Mouse (Mus musculus) MEL (cell line): ENCODE data around the gene Chst3. TPM values are rescaled to one million over a fixed set of nuclear protein-coding genes. Genes with fewer than 3 reads are reported as not detected.

Experiments used
- DNase-seq: peaks from one replicate; pipeline ENCODE4 v3.0.0; 2011; ENCODE audit warnings: low read depth, low spot score
- H3K27ac ChIP-seq: 2 replicates; pipeline ENCODE4 v1.5.1; 2012; ENCODE audit warnings: low read depth, mild to moderate bottlenecking, control low read depth, low read length, moderate library complexity; ENCODE audit not compliant: control insufficient read depth
- H3K27me3 ChIP-seq, 2 experiments: fragments of 150-350 bp in 1 of 2; sonication (generic) in 1 of 2; 2 replicates each; pipeline ENCODE4 v1.6.1; 2012; ENCODE audit warnings: low read length in 2 of 2, mild to moderate bottlenecking in 2 of 2, improper control_type of control experiment in 1 of 2, moderate library complexity in 1 of 2; ENCODE audit not compliant: insufficient read depth in 2 of 2, control insufficient read depth in 1 of 2
- H3K36me3 ChIP-seq, 2 experiments: 2 replicates each; pipeline ENCODE4 v1.6.1; 2012 to 2014; ENCODE audit warnings: low read length in 2 of 2, improper control_type of control experiment in 1 of 2, inconsistent platforms in 1 of 2, mild to moderate bottlenecking in 1 of 2; ENCODE audit not compliant: insufficient read depth in 2 of 2, control insufficient read depth in 1 of 2
- H3K4me1 ChIP-seq, 2 experiments: fragments of 150-350 bp in 1 of 2; sonication (generic) in 1 of 2; 2 replicates each; pipeline ENCODE4 v1.6.1; 2012; ENCODE audit warnings: low read length in 2 of 2, improper control_type of control experiment in 1 of 2, mild to moderate bottlenecking in 1 of 2; ENCODE audit not compliant: insufficient read depth in 2 of 2, control insufficient read depth in 1 of 2
- H3K4me3 ChIP-seq, 2 experiments: fragments of 150-350 bp in 1 of 2; sonication (generic) in 1 of 2; 2 replicates each; pipeline ENCODE4 v1.5.1; 2012; ENCODE audit warnings: low read depth in 2 of 2, low read length in 2 of 2, mild to moderate bottlenecking in 2 of 2, moderate library complexity in 2 of 2, control low read depth in 1 of 2, improper control_type of control experiment in 1 of 2; ENCODE audit not compliant: control insufficient read depth in 1 of 2, insufficient read depth in 1 of 2
- H3K79me2 ChIP-seq: 2 replicates; pipeline ENCODE4 v1.6.1; 2012; ENCODE audit warnings: mild to moderate bottlenecking, low read length, moderate library complexity; ENCODE audit not compliant: control insufficient read depth, poor library complexity, insufficient read depth
- H3K9ac ChIP-seq: 2 replicates; pipeline ENCODE4 v1.6.1; 2012; ENCODE audit warnings: low read depth, mild to moderate bottlenecking, control low read depth, low read length, moderate library complexity; ENCODE audit not compliant: control insufficient read depth, poor library complexity, severe bottlenecking
- H3K9me3 ChIP-seq: fragments of 150-350 bp; sonication (generic); replicated peaks from 2 replicates; pipeline ENCODE4 v1.6.1; 2012; ENCODE audit warnings: mild to moderate bottlenecking, low read length, improper control_type of control experiment, moderate library complexity; ENCODE audit not compliant: insufficient read depth
- CHD1 ChIP-seq: IDR thresholded peaks from 2 replicates; pipeline ENCODE4 v1.6.1; 2012; ENCODE audit warnings: low read depth, mild to moderate bottlenecking, inconsistent platforms, low read length, improper control_type of control experiment
- CHD2 ChIP-seq: IDR thresholded peaks from 2 replicates; pipeline ENCODE4 v1.6.1; 2011; ENCODE audit warnings: low read length, improper control_type of control experiment
- CTCF ChIP-seq, 3 experiments: IDR thresholded peaks in 2 of 3; conservative IDR thresholded peaks in 1 of 3; 2 replicates each; pipeline ENCODE4 v1.5.1; 2011 to 2012; ENCODE audit warnings: low read length in 3 of 3, low read depth in 2 of 3, mild to moderate bottlenecking in 2 of 3, improper control_type of control experiment in 1 of 3, inconsistent platforms in 1 of 3, mixed read lengths in 1 of 3, moderate library complexity in 1 of 3; ENCODE audit not compliant: control insufficient read depth in 1 of 3, insufficient read depth in 1 of 3, poor library complexity in 1 of 3, severe bottlenecking in 1 of 3
- ELF1 ChIP-seq: IDR thresholded peaks from 2 replicates; pipeline ENCODE4 v1.6.1; 2014; ENCODE audit warnings: low read depth, mild to moderate bottlenecking, inconsistent platforms, low read length, improper control_type of control experiment, moderate library complexity
- EP300 ChIP-seq, 2 experiments: IDR thresholded peaks; 2 replicates each; pipeline ENCODE4 v1.6.1; 2011; ENCODE audit warnings: improper control_type of control experiment in 2 of 2, low read length in 2 of 2, low read depth in 1 of 2, mild to moderate bottlenecking in 1 of 2
- GABPA ChIP-seq: IDR thresholded peaks from 2 replicates; pipeline ENCODE4 v1.6.1; 2012; ENCODE audit warnings: low read depth, mild to moderate bottlenecking, inconsistent platforms, low read length, improper control_type of control experiment, moderate library complexity
- GATA1 ChIP-seq: IDR thresholded peaks from 2 replicates; pipeline ENCODE4 v1.6.1; 2011; ENCODE audit warnings: low read depth, low read length, improper control_type of control experiment
- JUND ChIP-seq: IDR thresholded peaks from 2 replicates; pipeline ENCODE4 v1.6.1; 2011; ENCODE audit warnings: low read depth, mild to moderate bottlenecking, improper control_type of control experiment, low read length
- KAT2A ChIP-seq: conservative IDR thresholded peaks from 2 replicates; pipeline ENCODE4 v1.6.1; 2012; ENCODE audit warnings: low read depth, low read length, improper control_type of control experiment, inconsistent platforms
- MXI1 ChIP-seq: IDR thresholded peaks from 2 replicates; pipeline ENCODE4 v1.6.1; 2011; ENCODE audit warnings: mild to moderate bottlenecking, low read depth, low read length, improper control_type of control experiment
- MYC ChIP-seq: IDR thresholded peaks from 2 replicates; pipeline ENCODE4 v1.6.1; 2011; ENCODE audit warnings: low read depth, mild to moderate bottlenecking, low read length, improper control_type of control experiment, moderate library complexity
- NELFE ChIP-seq: IDR thresholded peaks from 2 replicates; pipeline ENCODE4 v1.6.1; 2011; ENCODE audit warnings: low read depth, low read length, improper control_type of control experiment
- POLR2A ChIP-seq, 2 experiments: IDR thresholded peaks; 2 replicates each; pipeline ENCODE4 v1.6.1; 2011 to 2012; ENCODE audit warnings: low read length in 2 of 2, mild to moderate bottlenecking in 2 of 2, control low read depth in 1 of 2, improper control_type of control experiment in 1 of 2, low read depth in 1 of 2, moderate library complexity in 1 of 2; ENCODE audit not compliant: control insufficient read depth in 1 of 2, insufficient read depth in 1 of 2, poor library complexity in 1 of 2
- POLR2AphosphoS2 ChIP-seq: IDR thresholded peaks from 2 replicates; pipeline ENCODE4 v1.6.1; 2011; ENCODE audit warnings: low read length, improper control_type of control experiment
- POLR2AphosphoS5 ChIP-seq: IDR thresholded peaks from 2 replicates; pipeline ENCODE4 v1.6.1; 2012; ENCODE audit warnings: low read depth, borderline replicate concordance, mild to moderate bottlenecking, inconsistent platforms, low read length, moderate library complexity, mixed read lengths
- RAD21 ChIP-seq: IDR thresholded peaks from 2 replicates; pipeline ENCODE4 v1.6.1; 2011; ENCODE audit warnings: mild to moderate bottlenecking, low read depth, low read length, improper control_type of control experiment
- RCOR1 ChIP-seq: IDR thresholded peaks from 2 replicates; pipeline ENCODE4 v1.6.1; 2012; ENCODE audit warnings: low read depth, mild to moderate bottlenecking, inconsistent platforms, low read length, improper control_type of control experiment
- TCF12 ChIP-seq: IDR thresholded peaks from 2 replicates; pipeline ENCODE4 v1.6.1; 2014; ENCODE audit warnings: low read depth, mild to moderate bottlenecking, inconsistent platforms, low read length, improper control_type of control experiment, moderate library complexity
- USF1 ChIP-seq: IDR thresholded peaks from 2 replicates; pipeline ENCODE4 v1.6.1; 2014; ENCODE audit warnings: low read depth, mild to moderate bottlenecking, inconsistent platforms, low read length, improper control_type of control experiment, moderate library complexity
- ZC3H11A ChIP-seq: IDR thresholded peaks from 2 replicates; pipeline ENCODE4 v1.6.1; 2012; ENCODE audit warnings: low read depth, mild to moderate bottlenecking, inconsistent platforms, low read length, improper control_type of control experiment
- ZKSCAN1 ChIP-seq: IDR thresholded peaks from 2 replicates; pipeline ENCODE4 v1.6.1; 2012; ENCODE audit warnings: low read depth, mild to moderate bottlenecking, inconsistent platforms, low read length, improper control_type of control experiment, moderate library complexity
- ZMIZ1 ChIP-seq: IDR thresholded peaks from 2 replicates; pipeline ENCODE4 v1.6.1; 2012; ENCODE audit warnings: low read depth, mild to moderate bottlenecking, inconsistent platforms, low read length, improper control_type of control experiment, moderate library complexity
- ZNF384 ChIP-seq: IDR thresholded peaks from 2 replicates; pipeline ENCODE4 v1.6.1; 2012; ENCODE audit warnings: low read depth, mild to moderate bottlenecking, inconsistent platforms, low read length, improper control_type of control experiment
- polyA plus RNA-seq, 2 experiments: library from polyadenylated mRNA; stranded (reverse) in 1 of 2; unstranded in 1 of 2; fragments of >175 nt in 1 of 2; fragments of >200 nt in 1 of 2; gene quantifications; 2 replicates each; pipeline versions ENCODE4 v1.2.1 to v1.2.4; 2012; ENCODE audit warnings: low replicate concordance in 2 of 2, low read depth in 1 of 2; ENCODE audit not compliant: insufficient read length in 2 of 2, insufficient read depth in 1 of 2, missing spikeins in 1 of 2
- total RNA-seq: library from RNA; depleted of rRNA; stranded (reverse); fragments of 300-350 nt; gene quantifications from 2 replicates; pipeline ENCODE4 v1.2.3, GENCODE M21; 2012

Gene Chst3
- total and polyA plus RNA-seq, 3 experiments, result 0.08 TPM; not detected in 2

DNA sequence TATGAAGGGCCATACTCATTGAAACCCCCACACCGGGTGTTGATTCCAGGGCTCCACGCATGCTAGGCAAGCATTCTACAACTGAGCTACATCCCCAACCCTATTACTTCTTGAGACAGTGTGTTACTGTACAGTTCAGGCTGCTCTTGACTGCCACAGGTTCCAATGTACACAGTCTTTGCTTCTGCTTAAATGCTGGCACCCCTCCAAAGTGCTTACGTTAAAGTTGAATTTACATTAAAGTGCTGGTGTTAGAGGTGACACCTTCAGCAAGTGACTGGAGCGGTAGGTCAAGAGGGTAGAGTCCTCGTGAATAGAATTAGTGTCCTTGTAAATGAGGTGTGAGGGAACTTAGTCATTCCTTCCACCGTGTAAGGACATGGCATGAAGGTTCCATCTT is 19.7 kb downstream of the Chst3 start:
- no peak overlapping the region for H3K27ac ChIP-seq
- no peak overlapping the region for H3K9ac ChIP-seq
- DNase-seq, result no peak
- peaks cover 1 to 5% of the 10 kb centered on the region in 2 experiments; a peak in 2 of 4 replicates for H3K4me1 ChIP-seq
- H3K27me3 ChIP-seq, result peaks cover 9 to 11% of the 10 kb centered on the region in 2 experiments
- H3K36me3 ChIP-seq, result no peaks in the 10 kb centered on the region
- H3K4me3 ChIP-seq, result no peak overlapping the region
- H3K9me3 ChIP-seq, result no peaks in the 10 kb centered on the region
- no peaks in the 10 kb centered on the region for H3K79me2 ChIP-seq
- no peak for TF ChIP-seq POLR2A (IDR thresholded peaks at IDR 0.05; ENCODE audit: control insufficient read depth in 1 of 2, insufficient read depth in 1 of 2, low read depth in 1 of 2, low read length in 2 of 2, poor library complexity in 1 of 2)
- no peak for TF ChIP-seq CHD2
- TF ChIP-seq POLR2AphosphoS2, result no peak

DNA sequence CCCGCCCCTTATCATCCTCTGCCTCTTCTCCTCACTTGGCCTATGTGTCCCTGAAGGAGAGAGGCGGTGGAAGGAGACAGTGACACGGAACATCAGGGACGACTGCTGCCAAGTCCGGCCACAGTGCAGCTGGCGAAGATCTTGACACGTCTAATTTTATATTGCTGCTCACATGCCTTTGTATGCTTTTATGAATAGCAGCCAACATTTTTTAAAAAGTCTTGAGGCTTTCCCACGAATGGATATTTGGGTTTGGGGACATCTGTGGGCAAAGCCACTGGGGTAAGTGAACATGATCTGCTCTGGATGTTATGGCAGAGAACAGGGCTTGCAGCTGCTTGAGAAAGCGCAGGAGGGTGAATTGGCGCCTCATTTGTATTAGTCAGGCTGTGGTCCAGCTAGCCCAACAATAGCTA is 21.6 kb downstream of the Chst3 start:
- Histone ChIP-seq H3K79me2 (no peaks in the 10 kb centered on the region; the same call in 1 of the 2 replicates), H3K9ac (no peak overlapping the region), H3K9me3 (no peaks in the 10 kb centered on the region), H3K4me1 (peaks cover 7 to 14% of the 10 kb centered on the region in 2 experiments; a peak in 2 of 4 replicates), H3K27ac (no peak overlapping the region), H3K27me3 (peaks cover 4 to 5% of the 10 kb centered on the region in 2 experiments; a peak in 3 of 4 replicates), H3K4me3 (no peak overlapping the region), H3K36me3 (no peaks in the 10 kb centered on the region)
- DNase-seq, result no peak
- TF ChIP-seq GATA1, result no peak
- no peak for TF ChIP-seq EP300 (IDR thresholded peaks at IDR 0.05; ENCODE audit: low read depth in 1 of 2, low read length in 2 of 2)
- TF ChIP-seq ZNF384, result no peak
- TF ChIP-seq KAT2A, result no peak
- TF ChIP-seq RCOR1, result no peak
- no peak for TF ChIP-seq ELF1
- TF ChIP-seq ZKSCAN1, result no peak
- no peak for TF ChIP-seq ZC3H11A
- TF ChIP-seq GABPA, result no peak
- TF ChIP-seq MXI1, result no peak
- no peak for TF ChIP-seq RAD21
- TF ChIP-seq CTCF (IDR thresholded peaks at IDR 0.05 in 2 of 3, conservative IDR thresholded peaks at IDR 0.05 in 1 of 3; ENCODE audit: control insufficient read depth in 1 of 3, insufficient read depth in 1 of 3, low read depth in 2 of 3, low read length in 3 of 3, poor library complexity in 1 of 3, severe bottlenecking in 1 of 3), result no peak
- no peak for TF ChIP-seq USF1
- TF ChIP-seq POLR2AphosphoS5, result no peak
- TF ChIP-seq ZMIZ1, result no peak
- no peak for TF ChIP-seq TCF12
- no peak for TF ChIP-seq NELFE
- TF ChIP-seq CHD1, result no peak
- TF ChIP-seq JUND, result no peak
- TF ChIP-seq MYC, result no peak
